Mouse (Mus musculus): ENCODE data around the gene Hoxd4.

GRCm38 (mm10) chr2:74721882-74722281, 10.2 kb downstream of the Hoxd4 start:
- TF ChIP-seq CTCF (conservative IDR thresholded peaks at IDR 0.05; ENCODE audit: insufficient read depth, insufficient read length, low read depth, low read length): no peak
- TF ChIP-seq POLR2A (IDR thresholded peaks at IDR 0.05; ENCODE audit: low read depth, low read length): no peak
